Mouse (Mus musculus): ENCODE data around the gene Scml4. TPM values are rescaled to one million over a fixed set of nuclear protein-coding genes. Genes with fewer than 3 reads are reported as not detected.

Gene Scml4
- polyA plus RNA-seq, 1 experiment from 2014 or later: 9.3 TPM

DNA sequence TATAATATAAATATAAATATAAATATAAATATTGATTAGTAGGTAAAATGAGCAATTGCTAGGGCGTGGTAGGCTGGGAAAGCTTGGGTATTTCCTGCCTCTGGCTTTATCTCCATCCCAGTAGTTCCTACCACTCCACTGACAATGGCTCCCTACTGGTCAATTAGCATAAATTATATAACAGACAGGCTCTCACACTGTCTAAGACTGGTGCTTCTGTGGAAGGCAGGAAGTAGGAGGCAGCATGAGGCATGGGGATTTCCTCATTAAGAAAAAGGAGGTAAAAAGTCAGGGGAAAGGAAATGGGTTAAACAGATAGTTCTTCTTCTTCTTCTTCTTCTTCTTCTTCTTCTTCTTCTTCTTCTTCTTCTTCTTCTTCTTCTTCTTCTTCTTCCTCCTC is 48.4 kb downstream of the Scml4 start:
- DNase-seq (ENCODE audit: low spot score) (no peak), ATAC-seq (ENCODE audit: low FRiP score) (0 out of 2 replicates have a peak, but pooled peaks have one; percentile 60)
- Histone ChIP-seq H3K27me3 (ENCODE audit: control insufficient read depth, insufficient read depth, low read length) (no peaks in the 10 kb centered on the region), H3K4me2 (replicated peaks) (no peak overlapping the region), H3K36me3 (replicated peaks; ENCODE audit: control insufficient read depth, insufficient read depth) (no peaks in the 10 kb centered on the region), H3K4me1 (replicated peaks; ENCODE audit: control insufficient read depth, insufficient read depth, low read length) (no peaks in the 10 kb centered on the region), H3K27ac (no peak overlapping the region), H3K9me3 (ENCODE audit: control insufficient read depth, low read length) (0 out of 2 replicates have a peak, but pooled peaks cover 6% of the 10 kb centered on the region), H3K9ac (no peak overlapping the region), H3K4me3 (replicated peaks; ENCODE audit: low read length) (no peak overlapping the region)
- WGBS: 76% methylated on average over 1 of the region's 1 CpGs

DNA sequence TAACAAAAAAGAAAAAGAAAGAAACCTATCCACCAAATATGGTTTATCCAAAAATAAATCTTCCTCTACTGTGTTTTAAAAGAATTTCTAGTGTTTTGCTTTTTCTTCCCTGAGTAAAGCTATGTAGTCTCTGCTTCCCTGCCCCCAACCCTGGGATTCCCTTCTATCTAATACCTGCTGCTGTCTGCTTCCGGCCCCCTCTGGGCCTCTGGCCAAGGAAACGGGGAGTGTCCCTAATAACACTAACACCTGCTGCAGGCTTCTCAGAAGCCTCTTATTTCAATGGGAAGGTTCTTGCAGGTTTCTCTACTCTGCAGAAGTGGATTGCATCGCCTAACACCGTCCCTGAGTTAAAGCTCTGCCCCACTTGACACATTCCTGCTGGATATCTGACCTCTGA is 50.4 kb downstream of the Scml4 start:
- H3K36me3 ChIP-seq (replicated peaks; ENCODE audit: control insufficient read depth, insufficient read depth): no peaks in the 10 kb centered on the region

DNA sequence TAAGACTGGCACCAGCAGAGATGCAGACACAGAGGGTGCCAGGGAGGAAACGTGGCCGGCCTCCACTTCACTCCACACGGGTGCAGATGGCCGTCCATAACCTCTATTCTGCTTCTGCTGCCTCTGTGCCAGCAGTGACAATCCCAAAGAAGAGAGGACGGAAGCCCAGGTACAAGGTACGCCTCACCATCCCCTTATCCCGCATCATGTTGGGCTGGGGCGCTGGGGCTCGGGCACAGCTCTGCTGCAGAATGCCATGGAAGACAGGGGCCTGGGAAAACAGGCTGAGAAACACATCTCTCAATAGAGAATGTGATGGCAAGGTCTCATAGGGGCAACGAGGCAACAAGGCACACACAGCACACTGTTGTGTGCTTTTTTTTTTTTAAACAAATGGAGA is 51.9 kb downstream of the Scml4 start:
- Histone ChIP-seq H3K9ac (no peak overlapping the region), H3K27me3 (ENCODE audit: control insufficient read depth, insufficient read depth, low read length) (no peaks in the 10 kb centered on the region), H3K36me3 (replicated peaks; ENCODE audit: control insufficient read depth, insufficient read depth) (no peaks in the 10 kb centered on the region), H3K4me3 (replicated peaks; ENCODE audit: low read length) (no peak overlapping the region), H3K4me1 (replicated peaks; ENCODE audit: control insufficient read depth, insufficient read depth, low read length) (no peaks in the 10 kb centered on the region), H3K9me3 (ENCODE audit: control insufficient read depth, low read length) (no peaks in the 10 kb centered on the region), H3K4me2 (replicated peaks) (no peak overlapping the region), H3K27ac (no peak overlapping the region)
- 83% methylated on average over 10 of the region's 10 CpGs for WGBS
- no peak for ATAC-seq (ENCODE audit: low FRiP score)
- no peak for DNase-seq (ENCODE audit: low spot score)

More for the DNA sequence above, 50.4 kb downstream of the Scml4 start:
- Histone ChIP-seq H3K4me2 (replicated peaks) (no peak overlapping the region), H3K27me3 (ENCODE audit: control insufficient read depth, insufficient read depth, low read length) (no peaks in the 10 kb centered on the region), H3K27ac (no peak overlapping the region), H3K9ac (no peak overlapping the region), H3K4me3 (replicated peaks; ENCODE audit: low read length) (no peak overlapping the region), H3K4me1 (replicated peaks; ENCODE audit: control insufficient read depth, insufficient read depth, low read length) (no peaks in the 10 kb centered on the region), H3K9me3 (ENCODE audit: control insufficient read depth, low read length) (0 out of 2 replicates have a peak, but pooled peaks cover under 1% of the 10 kb centered on the region)
- WGBS: 51% methylated on average over 4 of the region's 4 CpGs
- ATAC-seq (ENCODE audit: low FRiP score) (no peak), DNase-seq (ENCODE audit: low spot score) (no peak)

DNA sequence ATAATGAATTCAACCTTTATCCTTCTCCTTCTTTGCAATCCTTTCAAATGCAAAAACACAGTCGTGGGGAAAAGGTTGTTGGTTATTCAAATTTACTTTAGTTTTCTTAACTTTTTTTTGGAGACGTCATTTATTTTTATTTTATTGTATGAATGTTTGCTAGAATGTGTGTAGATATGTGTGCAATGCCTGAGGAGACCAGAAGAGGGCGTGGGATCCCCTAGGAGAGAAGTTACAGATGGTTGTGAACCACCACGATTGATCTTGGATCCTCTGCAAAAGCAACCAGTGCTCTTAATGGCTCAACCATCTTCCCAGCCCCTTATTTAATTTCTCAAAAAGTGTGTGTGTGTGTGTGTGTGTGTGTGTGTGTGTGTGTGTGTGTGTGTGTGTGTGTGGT is 53.0 kb downstream of the Scml4 start:
- DNase-seq (ENCODE audit: low spot score) (no peak), ATAC-seq (ENCODE audit: low FRiP score) (no peak)
- Histone ChIP-seq H3K9ac (no peak overlapping the region), H3K4me1 (replicated peaks; ENCODE audit: control insufficient read depth, insufficient read depth, low read length) (no peaks in the 10 kb centered on the region), H3K4me2 (replicated peaks) (no peak overlapping the region), H3K27me3 (ENCODE audit: control insufficient read depth, insufficient read depth, low read length) (no peaks in the 10 kb centered on the region), H3K9me3 (ENCODE audit: control insufficient read depth, low read length) (no peaks in the 10 kb centered on the region), H3K36me3 (replicated peaks; ENCODE audit: control insufficient read depth, insufficient read depth) (no peaks in the 10 kb centered on the region), H3K27ac (no peak overlapping the region), H3K4me3 (replicated peaks; ENCODE audit: low read length) (no peak overlapping the region)
- 49% methylated on average over 4 of the region's 4 CpGs for WGBS

DNA sequence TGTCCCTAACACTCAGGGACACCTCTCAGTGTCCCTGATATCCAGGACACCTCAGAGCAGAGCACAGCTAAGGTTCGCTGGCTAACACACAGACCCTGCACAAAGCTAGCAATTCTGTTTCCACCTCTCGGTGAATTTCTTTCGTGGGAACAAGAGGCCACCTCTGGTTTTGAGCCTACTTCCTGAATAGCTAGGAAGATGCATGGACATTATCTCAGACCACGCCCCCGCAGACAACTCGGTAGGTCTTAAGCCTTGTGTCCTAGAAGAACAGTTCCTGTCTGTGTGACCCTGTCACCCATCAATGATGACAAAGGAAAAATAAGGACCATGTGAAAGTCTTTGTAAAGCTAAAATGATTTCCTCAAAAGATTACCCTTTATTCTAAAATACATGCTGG is 54.0 kb downstream of the Scml4 start:
- no peak for ATAC-seq (ENCODE audit: low FRiP score)
- H3K27me3 ChIP-seq (ENCODE audit: control insufficient read depth, insufficient read depth, low read length): no peaks in the 10 kb centered on the region
- WGBS: 47% methylated on average over 6 of the region's 6 CpGs

DNA sequence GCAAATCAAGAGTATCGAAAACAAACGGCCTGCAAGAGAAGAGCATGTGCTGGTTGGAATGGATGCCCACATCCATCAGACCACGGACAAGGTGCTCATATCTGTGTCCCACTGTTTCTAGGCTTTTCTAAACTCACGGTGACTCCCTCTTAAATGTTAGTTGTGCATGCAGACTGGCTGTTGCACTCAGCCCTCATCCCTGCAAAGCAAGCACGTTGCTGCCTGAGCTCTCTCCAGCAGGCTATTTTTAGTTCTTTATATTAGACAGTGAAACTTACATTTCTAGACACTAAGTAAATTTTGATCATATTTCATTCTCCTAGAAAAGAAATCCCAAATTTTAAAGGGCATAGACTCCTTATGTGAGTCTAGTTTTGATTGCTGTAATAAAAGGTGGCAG is 57.2 kb downstream of the Scml4 start:
- ATAC-seq (ENCODE audit: low FRiP score): no peak
- no peaks in the 10 kb centered on the region for H3K36me3 ChIP-seq (replicated peaks; ENCODE audit: control insufficient read depth, insufficient read depth)
- WGBS: 77% methylated on average over 5 of the region's 5 CpGs
- no peak overlapping the region for H3K4me3 ChIP-seq (replicated peaks; ENCODE audit: low read length)
- no peak overlapping the region for H3K9ac ChIP-seq
- no peaks in the 10 kb centered on the region for H3K27me3 ChIP-seq (ENCODE audit: control insufficient read depth, insufficient read depth, low read length)
- no peak overlapping the region for H3K27ac ChIP-seq
- H3K4me2 ChIP-seq (replicated peaks): no peak overlapping the region
- H3K4me1 ChIP-seq (replicated peaks; ENCODE audit: control insufficient read depth, insufficient read depth, low read length): no peaks in the 10 kb centered on the region
- no peak for DNase-seq (ENCODE audit: low spot score)
- peaks cover under 1% of the 10 kb centered on the region; the same call in 1 of the 2 replicates for H3K9me3 ChIP-seq (ENCODE audit: control insufficient read depth, low read length)

More for the DNA sequence above, 54.0 kb downstream of the Scml4 start:
- Histone ChIP-seq H3K4me2 (replicated peaks) (no peak overlapping the region), H3K9me3 (ENCODE audit: control insufficient read depth, low read length) (no peaks in the 10 kb centered on the region), H3K36me3 (replicated peaks; ENCODE audit: control insufficient read depth, insufficient read depth) (no peaks in the 10 kb centered on the region), H3K4me1 (replicated peaks; ENCODE audit: control insufficient read depth, insufficient read depth, low read length) (no peaks in the 10 kb centered on the region), H3K27ac (no peak overlapping the region), H3K4me3 (replicated peaks; ENCODE audit: low read length) (no peak overlapping the region), H3K9ac (no peak overlapping the region)
- no peak for DNase-seq (ENCODE audit: low spot score)

DNA sequence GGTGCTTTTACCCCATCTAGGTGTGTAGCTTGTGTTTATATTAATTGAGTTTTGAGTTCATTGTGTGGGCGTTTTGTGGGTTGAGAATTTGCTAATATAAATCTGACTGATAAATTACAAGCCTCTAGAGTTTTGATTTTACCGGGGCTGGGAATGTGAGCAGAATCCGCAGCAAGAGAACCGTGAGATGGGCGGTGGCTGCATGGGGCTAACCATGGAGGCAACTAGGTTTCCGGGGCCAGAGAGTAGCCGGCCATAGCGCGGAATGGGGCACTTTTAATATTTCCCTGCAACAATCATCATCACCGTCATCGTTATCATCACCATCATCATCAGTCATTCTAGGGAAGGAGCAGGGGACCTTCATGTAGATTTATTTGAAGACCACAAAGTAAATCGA is 59.6 kb downstream of the Scml4 start:
- WGBS: 95% methylated on average over 12 of the region's 12 CpGs
- Histone ChIP-seq H3K27ac (no peak overlapping the region), H3K4me3 (replicated peaks; ENCODE audit: low read length) (no peak overlapping the region), H3K4me1 (replicated peaks; ENCODE audit: control insufficient read depth, insufficient read depth, low read length) (no peaks in the 10 kb centered on the region), H3K36me3 (replicated peaks; ENCODE audit: control insufficient read depth, insufficient read depth) (no peaks in the 10 kb centered on the region), H3K9ac (no peak overlapping the region), H3K27me3 (ENCODE audit: control insufficient read depth, insufficient read depth, low read length) (no peaks in the 10 kb centered on the region), H3K4me2 (replicated peaks) (no peak overlapping the region), H3K9me3 (ENCODE audit: control insufficient read depth, low read length) (peaks cover 4% of the 10 kb centered on the region; the same call in 1 of the 2 replicates)
- ATAC-seq (ENCODE audit: low FRiP score): no peak
- DNase-seq (ENCODE audit: low spot score): no peak

DNA sequence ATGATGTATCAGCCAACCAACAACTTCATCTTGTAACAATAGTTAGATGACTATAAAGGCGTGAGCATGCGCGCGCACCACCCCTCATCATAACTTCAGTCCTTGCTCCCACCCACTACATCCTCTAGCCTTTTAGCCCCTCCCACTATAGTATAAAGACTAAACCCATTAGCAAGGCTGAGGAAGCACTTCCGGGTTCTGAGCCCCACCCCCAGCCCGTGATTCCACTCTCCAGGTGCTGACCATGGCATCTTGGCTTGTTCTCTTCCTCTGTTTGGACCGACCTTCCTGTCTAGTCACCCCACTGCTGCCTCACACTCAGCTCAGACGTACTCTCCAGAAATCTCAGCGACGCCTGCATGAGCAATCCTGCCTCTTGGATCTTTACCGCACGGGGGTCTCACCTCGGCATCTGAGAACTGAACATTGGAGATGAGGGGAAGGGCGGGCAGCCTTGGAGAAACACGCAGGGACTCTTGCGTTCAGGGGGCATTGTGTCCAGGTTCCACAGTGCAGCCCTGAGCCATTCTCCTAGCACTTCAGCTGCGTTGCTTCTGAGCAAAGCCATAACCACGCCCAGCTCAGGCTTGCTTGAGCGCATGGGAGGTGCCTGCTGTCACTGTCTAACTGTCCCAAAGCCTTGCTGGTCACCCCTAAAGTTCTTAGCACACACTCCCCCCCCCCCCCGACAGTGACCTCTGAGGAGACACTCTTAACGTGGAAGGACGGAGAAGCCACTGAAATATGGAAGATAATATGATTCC is 65.1 kb downstream of the Scml4 start:
- WGBS: 83% methylated on average over 22 of the region's 22 CpGs
- ATAC-seq (ENCODE audit: low FRiP score): no peak

DNA sequence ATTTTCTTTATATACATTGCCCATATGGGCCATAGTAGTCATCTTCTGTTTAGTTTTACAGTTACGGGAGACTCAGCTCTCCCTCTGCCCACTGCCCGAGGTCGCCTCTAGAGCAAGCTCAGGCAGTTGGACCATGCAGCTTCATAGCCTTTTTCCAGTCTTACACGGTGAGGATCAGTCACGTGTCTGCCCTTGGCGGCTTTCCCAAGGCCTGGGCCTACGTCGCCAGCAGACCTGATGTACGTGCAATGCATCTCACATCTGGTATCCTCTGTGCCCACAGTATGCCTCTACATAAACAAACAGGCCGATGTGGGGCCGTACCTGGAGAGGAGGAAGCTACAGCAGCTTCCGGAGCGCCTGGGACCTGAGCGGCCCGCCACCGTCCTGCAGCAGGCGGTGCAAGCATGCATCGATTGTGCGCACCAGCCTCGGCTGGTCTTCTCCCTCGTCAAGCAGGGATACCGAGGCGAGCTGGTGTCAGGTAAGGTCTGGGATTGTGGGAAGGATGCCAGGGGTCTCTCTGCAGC is 70.0 kb downstream of the Scml4 start:
- DNase-seq (ENCODE audit: low spot score) (no peak), ATAC-seq (ENCODE audit: low FRiP score) (no peak)
- H3K36me3 ChIP-seq (replicated peaks; ENCODE audit: control insufficient read depth, insufficient read depth): no peaks in the 10 kb centered on the region
- no peaks in the 10 kb centered on the region for H3K27me3 ChIP-seq (ENCODE audit: control insufficient read depth, insufficient read depth, low read length)
- no peak overlapping the region for H3K4me3 ChIP-seq (replicated peaks; ENCODE audit: low read length)
- no peak overlapping the region for H3K27ac ChIP-seq
- H3K4me2 ChIP-seq (replicated peaks): no peak overlapping the region
- H3K4me1 ChIP-seq (replicated peaks; ENCODE audit: control insufficient read depth, insufficient read depth, low read length): no peaks in the 10 kb centered on the region
- WGBS: 89% methylated on average over 23 of the region's 23 CpGs
- no peak overlapping the region for H3K9ac ChIP-seq
- H3K9me3 ChIP-seq (ENCODE audit: control insufficient read depth, low read length): no peaks in the 10 kb centered on the region

More for the DNA sequence above, 65.1 kb downstream of the Scml4 start:
- Histone ChIP-seq H3K9me3 (ENCODE audit: control insufficient read depth, low read length) (peaks cover 4% of the 10 kb centered on the region; the same call in 1 of the 2 replicates), H3K4me1 (replicated peaks; ENCODE audit: control insufficient read depth, insufficient read depth, low read length) (no peaks in the 10 kb centered on the region), H3K36me3 (replicated peaks; ENCODE audit: control insufficient read depth, insufficient read depth) (no peaks in the 10 kb centered on the region), H3K9ac (no peak overlapping the region), H3K4me3 (replicated peaks; ENCODE audit: low read length) (no peak overlapping the region), H3K27ac (no peak overlapping the region), H3K27me3 (ENCODE audit: control insufficient read depth, insufficient read depth, low read length) (no peaks in the 10 kb centered on the region), H3K4me2 (replicated peaks) (no peak overlapping the region)
- no peak for DNase-seq (ENCODE audit: low spot score)

All from hindbrain, embryonic 14.5 days (tissue).